Mouse (Mus musculus): Measurements from ENCODE around the gene 2810021J22Rik.
"Not testable (repeated sequence)": the region's sequence is repeated elsewhere in the genome, so short reads cannot be mapped to it uniquely, and the experiment has no call there.

DNA sequence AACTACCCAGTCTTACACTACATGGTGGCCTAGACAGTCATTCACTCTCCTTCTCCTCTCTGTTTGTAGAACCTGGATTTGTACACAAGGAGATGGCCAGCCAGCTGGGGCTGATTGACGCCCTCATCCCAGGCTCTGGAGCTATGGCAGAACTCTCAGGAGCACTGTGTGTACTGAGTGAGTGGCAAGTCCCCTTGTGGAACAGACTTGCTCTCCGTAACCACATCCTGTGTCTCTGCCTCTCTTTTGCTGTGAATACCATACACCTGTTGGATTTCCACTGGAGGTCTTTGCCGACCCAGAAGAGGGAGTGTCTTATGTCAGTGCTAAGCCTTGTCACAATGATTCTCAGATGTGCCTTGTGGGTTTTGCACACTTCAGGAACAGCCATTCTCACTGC is 34.5 kb upstream of the 2810021J22Rik start:
- not testable (repeated sequence) for TF ChIP-seq CTCF (conservative IDR thresholded peaks at IDR 0.05; ENCODE audit: low read length); NANOG (IDR thresholded peaks at IDR 0.05; ENCODE audit: borderline replicate concordance, low read length); POU5F1 (IDR thresholded peaks at IDR 0.05; ENCODE audit: borderline replicate concordance, low read length)
